Mouse (Mus musculus): Measurements from ENCODE around the gene Car5a.

- TF ChIP-seq GATA1 (IDR thresholded peaks at IDR 0.05; ENCODE audit: borderline replicate concordance, low read length) (no peak), CTCF (IDR thresholded peaks at IDR 0.05; ENCODE audit: low read depth, low read length) (no peak)
These were observed 25.5 kb upstream of the Car5a start for GRCm38 (mm10) chr8:121970225-121970624.
